Mouse (Mus musculus) limb, embryonic 10.5 days (tissue): ENCODE results near the gene Tnrc6a. TPM values are rescaled to one million over a fixed set of nuclear protein-coding genes. Genes with fewer than 3 reads are reported as not detected.

ENCODE experiments used
- DNase-seq: peaks from one replicate; pipeline ENCODE4 v3.0.0-alpha.2; 2017; ENCODE audit warnings: low spot score
- H3K27ac ChIP-seq: fragments of 300-500 bp; sonication (generic); 2 replicates; pipeline ENCODE4 v1.5.1; 2016; ENCODE audit warnings: mild to moderate bottlenecking
- H3K27me3 ChIP-seq: fragments of 300-500 bp; sonication (generic); 2 replicates; pipeline ENCODE4 v1.6.1; 2016; ENCODE audit warnings: low read depth, mild to moderate bottlenecking; ENCODE audit not compliant: poor library complexity, severe bottlenecking
- H3K36me3 ChIP-seq: fragments of 300-500 bp; sonication (generic); 2 replicates; pipeline ENCODE4 v1.6.1; 2016; ENCODE audit warnings: mild to moderate bottlenecking, moderate library complexity
- H3K4me1 ChIP-seq: fragments of 300-500 bp; sonication (generic); 2 replicates; pipeline ENCODE4 v1.6.1; 2016
- H3K4me3 ChIP-seq: fragments of 300-500 bp; sonication (generic); 2 replicates; pipeline ENCODE4 v1.5.1; 2016; ENCODE audit warnings: mild to moderate bottlenecking, moderate library complexity
- H3K9me3 ChIP-seq: fragments of 300-500 bp; sonication (generic); replicated peaks from 2 replicates; pipeline ENCODE4 v1.6.1; 2016; ENCODE audit warnings: mild to moderate bottlenecking
- WGBS: fragments of 180-500 bp; shearing (Covaris S2); methylation state at CpG from one replicate; pipeline ENCODE4 v1.1.7; 2016; 5-methylcytosine and 5-hydroxymethylcytosine counted together
- polyA plus RNA-seq: library from polyadenylated mRNA; unstranded; fragments of >200 nt; fragmentation: Nextera tagmentation; extraction: Ambion mirVana; gene quantifications from 2 replicates; pipeline ENCODE4 v1.2.1, GENCODE M21; 2016

Gene Tnrc6a
- polyA plus RNA-seq, 1 experiment from 2014 or later: 75.9 TPM

DNA sequence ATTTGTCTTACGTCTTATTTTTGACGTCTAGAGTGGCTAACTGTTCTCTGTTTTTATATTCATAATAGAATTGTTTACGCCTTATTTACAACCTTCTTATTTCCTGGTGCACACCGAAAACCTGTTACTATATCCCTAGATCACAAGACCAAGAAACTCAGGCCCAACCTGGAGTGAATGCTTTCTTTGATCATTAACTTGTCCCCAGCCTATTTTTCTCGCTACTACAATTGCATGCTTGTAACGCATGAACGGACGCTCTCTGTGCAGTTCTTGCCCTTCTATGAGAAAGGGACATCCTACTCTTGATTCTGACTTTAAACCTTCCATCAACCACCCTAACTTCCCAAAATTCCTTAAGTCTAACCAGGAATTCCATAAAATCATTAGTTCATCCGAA, 100.4 kb downstream of the Tnrc6a start:
- H3K4me3 ChIP-seq: no peak overlapping the region
- no peak for DNase-seq
- no peaks in the 10 kb centered on the region for H3K36me3 ChIP-seq
- 90% methylated on average over 9 of the region's 9 CpGs for whole genome bisulfite sequencing
- no peaks in the 10 kb centered on the region for H3K27me3 ChIP-seq
- peaks cover 14% of the 10 kb centered on the region for H3K4me1 ChIP-seq
- H3K9me3 ChIP-seq: no peaks in the 10 kb centered on the region
- no peak overlapping the region for H3K27ac ChIP-seq

DNA sequence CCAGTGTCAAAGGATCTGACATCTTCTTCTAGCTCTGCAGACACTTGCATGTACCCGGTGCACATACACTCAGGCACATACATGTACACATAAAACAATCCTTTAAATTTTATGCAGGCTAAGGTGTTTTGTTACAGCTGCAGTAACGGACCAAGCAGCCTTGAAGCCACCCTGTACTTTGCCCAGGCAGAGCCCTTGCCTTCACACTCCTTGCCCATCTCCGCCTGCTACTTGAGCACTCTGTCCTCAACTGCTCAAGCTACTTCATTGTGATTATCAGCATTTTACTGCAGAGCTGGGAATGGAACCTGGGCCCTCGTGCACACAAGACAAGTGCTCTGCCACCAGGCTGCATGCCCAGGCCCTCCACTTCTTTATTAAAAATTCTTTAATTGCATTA, 101.5 kb downstream of the Tnrc6a start:
- 87% methylated on average over 4 of the region's 4 CpGs for WGBS
- Histone ChIP-seq H3K9me3 (no peaks in the 10 kb centered on the region), H3K27me3 (no peaks in the 10 kb centered on the region), H3K4me3 (no peak overlapping the region), H3K36me3 (no peaks in the 10 kb centered on the region), H3K27ac (no peak overlapping the region), H3K4me1 (peaks cover 7% of the 10 kb centered on the region)
- no peak for DNase-seq

DNA sequence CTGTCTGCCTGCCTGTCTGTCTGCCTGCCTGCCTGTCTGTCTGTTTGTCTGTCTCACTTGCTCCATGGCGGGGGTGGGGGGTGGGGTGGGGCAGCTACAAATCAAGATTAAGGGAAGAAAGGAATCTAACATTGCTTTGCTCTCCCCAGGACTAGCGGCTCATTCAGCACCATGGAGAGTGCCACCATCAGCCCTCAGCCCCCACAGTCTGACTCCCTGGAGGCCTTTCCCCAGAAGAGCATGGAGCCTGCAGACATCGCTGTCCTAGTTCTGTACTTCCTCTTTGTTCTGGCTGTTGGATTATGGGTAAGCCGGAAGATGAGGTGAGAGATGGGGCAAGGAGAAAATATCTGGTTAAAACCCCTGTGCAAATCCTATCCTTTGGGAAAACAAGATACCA, 111.8 kb downstream of the Tnrc6a start:
- 26% methylated on average over 4 of the region's 4 CpGs for WGBS
- no peaks in the 10 kb centered on the region for H3K36me3 ChIP-seq

DNA sequence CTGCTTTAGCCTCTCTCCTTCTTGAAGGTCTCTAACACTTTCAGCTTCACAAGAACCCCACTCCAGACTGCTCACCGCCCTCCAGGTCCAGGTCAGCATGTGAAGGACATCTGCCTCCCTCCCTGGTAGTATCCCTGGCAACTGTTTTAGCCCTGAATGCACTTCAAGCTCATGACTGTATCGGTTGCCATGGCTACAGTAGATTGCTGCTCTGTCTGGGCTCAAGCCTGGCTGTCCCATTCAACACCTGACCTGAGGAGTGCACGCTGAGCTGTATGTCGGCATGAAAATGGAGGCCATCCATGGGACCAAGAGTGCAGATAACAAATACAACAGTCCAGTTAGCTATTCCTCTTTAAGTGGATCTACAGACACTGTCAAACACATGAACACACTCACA, 114.9 kb downstream of the Tnrc6a start:
- Histone ChIP-seq H3K27ac (no peak overlapping the region), H3K4me3 (no peak overlapping the region), H3K36me3 (no peaks in the 10 kb centered on the region), H3K4me1 (no peaks in the 10 kb centered on the region), H3K27me3 (no peaks in the 10 kb centered on the region), H3K9me3 (no peaks in the 10 kb centered on the region)
- DNase-seq: no peak
- 90% methylated on average over 4 of the region's 4 CpGs for WGBS

More for the DNA sequence above, 111.8 kb downstream of the Tnrc6a start:
- Histone ChIP-seq H3K4me1 (no peaks in the 10 kb centered on the region), H3K27ac (no peak overlapping the region), H3K27me3 (no peaks in the 10 kb centered on the region), H3K4me3 (no peak overlapping the region), H3K9me3 (no peaks in the 10 kb centered on the region)
- DNase-seq: peak; percentile 78

DNA sequence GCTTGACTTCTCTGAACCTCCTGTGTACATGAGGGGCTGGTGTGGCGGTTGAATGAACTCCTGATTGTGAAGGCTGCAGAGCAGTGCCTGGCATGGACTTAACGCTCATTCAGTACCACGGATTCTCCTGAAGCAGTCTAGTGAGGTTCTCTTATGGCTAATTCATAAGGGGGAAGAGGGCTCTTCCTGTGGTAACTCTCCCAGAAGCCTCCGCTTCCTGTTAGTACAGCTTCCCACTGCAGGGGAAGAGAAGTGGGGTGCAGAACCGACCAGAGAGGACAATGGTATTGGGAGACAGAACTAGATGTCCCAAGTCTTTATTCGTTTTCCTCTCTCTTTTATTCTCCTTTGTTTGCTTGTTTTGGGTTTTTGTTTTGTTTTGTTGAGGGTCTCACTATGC, 116.4 kb downstream of the Tnrc6a start:
- Histone ChIP-seq H3K27ac (no peak overlapping the region), H3K4me1 (no peaks in the 10 kb centered on the region), H3K27me3 (no peaks in the 10 kb centered on the region), H3K36me3 (no peaks in the 10 kb centered on the region), H3K4me3 (no peak overlapping the region), H3K9me3 (no peaks in the 10 kb centered on the region)
- DNase-seq: no peak
- WGBS: 85% methylated on average over 6 of the region's 6 CpGs

DNA sequence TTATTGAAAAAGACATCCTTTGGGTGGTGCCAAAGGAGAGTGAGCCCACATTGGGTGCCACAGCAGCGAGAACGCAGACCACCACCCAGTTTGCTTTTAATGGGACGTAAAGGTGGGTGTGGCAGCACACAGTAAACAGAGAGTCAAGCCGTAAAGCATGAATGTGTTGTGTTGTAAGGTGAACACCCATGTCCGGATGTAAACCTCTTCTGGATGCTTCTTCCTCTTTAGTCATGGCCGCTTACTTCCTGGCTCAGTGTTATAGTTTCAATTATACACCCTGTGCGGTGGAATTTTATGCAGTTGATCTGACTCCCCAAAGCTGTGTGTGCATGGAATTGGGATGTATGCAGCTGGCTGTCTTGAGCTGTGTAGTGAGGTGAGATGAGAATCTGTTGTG, 118.6 kb downstream of the Tnrc6a start:
- no peak for DNase-seq
- no peak overlapping the region for H3K4me3 ChIP-seq
- H3K9me3 ChIP-seq: no peaks in the 10 kb centered on the region
- no peak overlapping the region for H3K27ac ChIP-seq
- H3K36me3 ChIP-seq: no peaks in the 10 kb centered on the region
- no peaks in the 10 kb centered on the region for H3K4me1 ChIP-seq
- H3K27me3 ChIP-seq: no peaks in the 10 kb centered on the region
- WGBS: 87% methylated on average over 7 of the region's 7 CpGs

DNA sequence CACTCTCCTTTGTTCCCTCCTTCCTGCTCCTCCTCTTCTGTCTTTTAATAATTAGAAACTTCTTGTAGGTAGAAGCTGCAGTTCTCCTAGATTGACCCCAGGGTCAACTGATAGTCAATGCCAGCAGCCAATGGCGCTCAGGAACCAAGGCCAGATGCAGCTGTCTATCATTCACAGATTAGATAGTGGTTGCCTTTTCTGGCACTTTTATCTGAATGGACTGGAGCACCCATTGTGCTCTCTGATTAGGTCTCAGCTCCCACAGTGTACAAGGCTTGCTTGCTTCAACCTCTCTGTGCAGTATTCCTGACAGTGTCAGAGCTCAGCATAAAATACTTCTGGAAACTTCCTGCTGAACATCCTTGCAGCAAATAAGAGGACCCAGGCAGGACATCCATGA, 121.1 kb downstream of the Tnrc6a start:
- Histone ChIP-seq H3K27ac (no peak overlapping the region), H3K36me3 (no peaks in the 10 kb centered on the region), H3K9me3 (no peaks in the 10 kb centered on the region), H3K4me3 (no peak overlapping the region), H3K27me3 (no peaks in the 10 kb centered on the region), H3K4me1 (no peaks in the 10 kb centered on the region)
- WGBS: 86% methylated on average over 1 of the region's 1 CpGs
- DNase-seq: no peak

Other genes starting within 250 kb of the Tnrc6a start
- 27.5 and 28.9 TPM in 2 replicates for gene Rbbp6, start 158.2 kb upstream of the Tnrc6a start, polyA plus RNA-seq
- gene Slc5a11, start 90.9 kb downstream of the Tnrc6a start, polyA plus RNA-seq: 0.08 and 0.36 TPM in 2 replicates
- gene Lcmt1, start 245.9 kb downstream of the Tnrc6a start, polyA plus RNA-seq: 51.4 and 55.6 TPM in 2 replicates
- gene Arhgap17, start 246.0 kb downstream of the Tnrc6a start, polyA plus RNA-seq: 28.6 and 31.5 TPM in 2 replicates